Mouse (Mus musculus) granulocyte monocyte progenitor cell, adult 5-6 weeks (primary cell): ENCODE measurements around the gene Fiz1. TPM values are rescaled to one million over a fixed set of nuclear protein-coding genes. Genes with fewer than 3 reads are reported as not detected.

ENCODE experiments used
- ATAC-seq: replicated peaks from 2 replicates; pipeline ENCODE4 v1.8.0; 2016; ENCODE audit warnings: mild to moderate bottlenecking, moderate TSS enrichment, inconsistent platforms; ENCODE audit not compliant: poor library complexity, severe bottlenecking
- total RNA-seq, 2 experiments: library from RNA; stranded (forward) in 1 of 2; stranded (reverse) in 1 of 2; fragments of 200-712, 200-1000 nt in 1 of 2; fragments of >200 nt in 1 of 2; fragmentation: Nextera tagmentation in 1 of 2; gene quantifications; 2 replicates each; pipeline ENCODE4 v1.2.3; 2014 to 2017

The Fiz1 gene
- total RNA-seq, 2 experiments from 2014 or later = 23.4 to 27.4 TPM

- ATAC-seq = no peak
Measured at GRCm38 (mm10) chr7:4957361-4957760, 57.1 kb downstream of the Fiz1 start.

Other genes with a start within 250 kb of the Fiz1 start
- gene Fam71e2, start 243.4 kb downstream of the Fiz1 start, total RNA-seq (2014; fragmentation: Nextera tagmentation) = not detected in 2 replicates
- gene Fam71e2, start 243.4 kb downstream of the Fiz1 start, total RNA-seq (2017) = not detected in 2 replicates
- not detected in 2 replicates for gene Il11, start 231.8 kb downstream of the Fiz1 start, total RNA-seq (2014; fragmentation: Nextera tagmentation)
- not detected in 2 replicates for gene Il11, start 231.8 kb downstream of the Fiz1 start, total RNA-seq (2017)
- gene Tmem190, start 231.8 kb downstream of the Fiz1 start, total RNA-seq (2014; fragmentation: Nextera tagmentation) = not detected in 2 replicates
- gene Tmem190, start 231.8 kb downstream of the Fiz1 start, total RNA-seq (2017) = not detected in 2 replicates
- 3.2 and 6.2 TPM in 2 replicates for gene Tmem238, start 225.0 kb downstream of the Fiz1 start, total RNA-seq (2014; fragmentation: Nextera tagmentation)
- gene Tmem238, start 225.0 kb downstream of the Fiz1 start, total RNA-seq (2017) = 4.6 and 7.6 TPM in 2 replicates
- gene Rpl28, start 221.8 kb downstream of the Fiz1 start, total RNA-seq (2014; fragmentation: Nextera tagmentation) = 1,827 and 2,944 TPM in 2 replicates
- gene Rpl28, start 221.8 kb downstream of the Fiz1 start, total RNA-seq (2017) = 828 and 1,139 TPM in 2 replicates
- 236 and 240 TPM in 2 replicates for gene Ube2s, start 202.1 kb downstream of the Fiz1 start, total RNA-seq (2014; fragmentation: Nextera tagmentation)
- gene Ube2s, start 202.1 kb downstream of the Fiz1 start, total RNA-seq (2017) = 230 and 245 TPM in 2 replicates
- gene Shisa7, start 170.0 kb downstream of the Fiz1 start, total RNA-seq (2014; fragmentation: Nextera tagmentation) = not detected in 2 replicates
- gene Shisa7, start 170.0 kb downstream of the Fiz1 start, total RNA-seq (2017) = not detected in 2 replicates
- 11.8 and 13.2 TPM in 2 replicates for gene Isoc2b, start 144.4 kb downstream of the Fiz1 start, total RNA-seq (2014; fragmentation: Nextera tagmentation)
- 43.0 and 72.6 TPM in 2 replicates for gene Isoc2b, start 144.4 kb downstream of the Fiz1 start, total RNA-seq (2017)
- gene Isoc2a, start 137.5 kb downstream of the Fiz1 start, total RNA-seq (2014; fragmentation: Nextera tagmentation) = 5.3 and 7.9 TPM in 2 replicates
- 7.9 and 10.7 TPM in 2 replicates for gene Isoc2a, start 137.5 kb downstream of the Fiz1 start, total RNA-seq (2017)
- gene Gm36210, start 108.2 kb downstream of the Fiz1 start, total RNA-seq (2014; fragmentation: Nextera tagmentation) = not detected in 2 replicates
- not detected in 2 replicates for gene Gm36210, start 108.2 kb downstream of the Fiz1 start, total RNA-seq (2017)
- gene Zfp628, start 99.5 kb downstream of the Fiz1 start, total RNA-seq (2014; fragmentation: Nextera tagmentation) = 4.6 and 7.7 TPM in 2 replicates
- 1.0 and 1.2 TPM in 2 replicates for gene Zfp628, start 99.5 kb downstream of the Fiz1 start, total RNA-seq (2017)
- gene Nat14, start 92.7 kb downstream of the Fiz1 start, total RNA-seq (2014; fragmentation: Nextera tagmentation) = 1.4 TPM in 1 of 2 replicates, not detected in the other
- not detected in 2 replicates for gene Nat14, start 92.7 kb downstream of the Fiz1 start, total RNA-seq (2017)
- not detected in 2 replicates for gene Ssc5d, start 88.9 kb downstream of the Fiz1 start, total RNA-seq (2014; fragmentation: Nextera tagmentation)
- 0.05 TPM in 1 of 2 replicates, not detected in the other for gene Ssc5d, start 88.9 kb downstream of the Fiz1 start, total RNA-seq (2017)
- not detected in 2 replicates for gene Sbk2, start 50.3 kb downstream of the Fiz1 start, total RNA-seq (2014; fragmentation: Nextera tagmentation)
- gene Sbk2, start 50.3 kb downstream of the Fiz1 start, total RNA-seq (2017) = not detected in 2 replicates
- not detected in 2 replicates for gene Sbk3, start 43.5 kb downstream of the Fiz1 start, total RNA-seq (2014; fragmentation: Nextera tagmentation)
- gene Sbk3, start 43.5 kb downstream of the Fiz1 start, total RNA-seq (2017) = not detected in 2 replicates
- 10.0 and 14.1 TPM in 2 replicates for gene Zfp579, start 18.5 kb downstream of the Fiz1 start, total RNA-seq (2014; fragmentation: Nextera tagmentation)
- 2.3 and 11.2 TPM in 2 replicates for gene Zfp579, start 18.5 kb downstream of the Fiz1 start, total RNA-seq (2017)
- gene Zfp524, start 282 bp downstream of the Fiz1 start, total RNA-seq (2014; fragmentation: Nextera tagmentation) = 23.3 and 30.7 TPM in 2 replicates
- 8.5 and 9.3 TPM in 2 replicates for gene Zfp524, start 282 bp downstream of the Fiz1 start, total RNA-seq (2017)
- gene Gm44973, start 799 bp upstream of the Fiz1 start, total RNA-seq (2014; fragmentation: Nextera tagmentation) = not detected in 2 replicates
- gene Gm44973, start 799 bp upstream of the Fiz1 start, total RNA-seq (2017) = 7.5 TPM in 1 of 2 replicates, not detected in the other
- 15.2 and 18.2 TPM in 2 replicates for gene Zfp865, start 5.7 kb upstream of the Fiz1 start, total RNA-seq (2014; fragmentation: Nextera tagmentation)
- 8.4 and 11.2 TPM in 2 replicates for gene Zfp865, start 5.7 kb upstream of the Fiz1 start, total RNA-seq (2017)
- 1.8 TPM in 1 of 2 replicates, not detected in the other for gene Ccdc106, start 5.9 kb upstream of the Fiz1 start, total RNA-seq (2014; fragmentation: Nextera tagmentation)
- gene Ccdc106, start 5.9 kb upstream of the Fiz1 start, total RNA-seq (2017) = not detected in 2 replicates
- gene 4632433K11Rik, start 19.4 kb upstream of the Fiz1 start, total RNA-seq (2014; fragmentation: Nextera tagmentation) = not detected in 2 replicates
- gene 4632433K11Rik, start 19.4 kb upstream of the Fiz1 start, total RNA-seq (2017) = 0.57 and 1.2 TPM in 2 replicates
- gene Zfp784, start 23.7 kb upstream of the Fiz1 start, total RNA-seq (2014; fragmentation: Nextera tagmentation) = 0.28 and 0.54 TPM in 2 replicates
- 0.98 and 1.1 TPM in 2 replicates for gene Zfp784, start 23.7 kb upstream of the Fiz1 start, total RNA-seq (2017)
- gene Zfp580, start 36.8 kb upstream of the Fiz1 start, total RNA-seq (2014; fragmentation: Nextera tagmentation) = 1.3 and 7.3 TPM in 2 replicates
- gene Zfp580, start 36.8 kb upstream of the Fiz1 start, total RNA-seq (2017) = 1.2 and 1.3 TPM in 2 replicates
- gene U2af2, start 47.4 kb upstream of the Fiz1 start, total RNA-seq (2014; fragmentation: Nextera tagmentation) = 204 and 227 TPM in 2 replicates
- 253 and 265 TPM in 2 replicates for gene U2af2, start 47.4 kb upstream of the Fiz1 start, total RNA-seq (2017)
- gene Epn1, start 65.5 kb upstream of the Fiz1 start, total RNA-seq (2014; fragmentation: Nextera tagmentation) = 56.6 and 57.4 TPM in 2 replicates
- gene Epn1, start 65.5 kb upstream of the Fiz1 start, total RNA-seq (2017) = 34.4 and 62.6 TPM in 2 replicates
- not detected in 2 replicates for gene Rfpl4, start 102.3 kb upstream of the Fiz1 start, total RNA-seq (2014; fragmentation: Nextera tagmentation)
- gene Rfpl4, start 102.3 kb upstream of the Fiz1 start, total RNA-seq (2017) = not detected in 2 replicates
- 2.0 TPM in 1 of 2 replicates, not detected in the other for gene Rasl2-9, start 111.3 kb upstream of the Fiz1 start, total RNA-seq (2014; fragmentation: Nextera tagmentation)
- not detected in 2 replicates for gene Rasl2-9, start 111.3 kb upstream of the Fiz1 start, total RNA-seq (2017)
- not detected in 2 replicates for gene Vmn1r55, start 135.0 kb upstream of the Fiz1 start, total RNA-seq (2014; fragmentation: Nextera tagmentation)
- not detected in 2 replicates for gene Vmn1r55, start 135.0 kb upstream of the Fiz1 start, total RNA-seq (2017)
- not detected in 2 replicates for gene Vmn1r56, start 182.1 kb upstream of the Fiz1 start, total RNA-seq (2014; fragmentation: Nextera tagmentation)
- not detected in 2 replicates for gene Vmn1r56, start 182.1 kb upstream of the Fiz1 start, total RNA-seq (2017)
- not detected in 2 replicates for gene Vmn1r57, start 203.8 kb upstream of the Fiz1 start, total RNA-seq (2014; fragmentation: Nextera tagmentation)
- not detected in 2 replicates for gene Vmn1r57, start 203.8 kb upstream of the Fiz1 start, total RNA-seq (2017)